Mouse (Mus musculus): ENCODE results near the gene Parn. TPM values are rescaled to one million over a fixed set of nuclear protein-coding genes. Genes with fewer than 3 reads are reported as not detected.

Parn gene
- polyA plus RNA-seq, 1 experiment from 2014 or later, result 41.7 TPM

Other genes with a start within 250 kb of the Parn start
- 39.4 and 40.5 TPM in 2 replicates for gene Bfar, start 3.7 kb upstream of the Parn start, polyA plus RNA-seq (2015; fragmentation: Nextera tagmentation; extraction: Ambion mirVana)
- 8.5 TPM in 2 replicates for gene 3110001I22Rik, start 3.8 kb upstream of the Parn start, polyA plus RNA-seq (2015; fragmentation: Nextera tagmentation; extraction: Ambion mirVana)
- gene Pla2g10, start 62.8 kb upstream of the Parn start, polyA plus RNA-seq (2015; fragmentation: Nextera tagmentation; extraction: Ambion mirVana), result 0.67 and 1.1 TPM in 2 replicates
- gene Rrn3, start 112.5 kb upstream of the Parn start, polyA plus RNA-seq (2015; fragmentation: Nextera tagmentation; extraction: Ambion mirVana), result 48.8 and 51.5 TPM in 2 replicates
- 150 and 155 TPM in 2 replicates for gene Ntan1, start 150.7 kb upstream of the Parn start, polyA plus RNA-seq (2015; fragmentation: Nextera tagmentation; extraction: Ambion mirVana)
- 36.3 and 38.5 TPM in 2 replicates for gene Pdxdc1, start 235.0 kb upstream of the Parn start, polyA plus RNA-seq (2015; fragmentation: Nextera tagmentation; extraction: Ambion mirVana)
- 0.79 and 1.3 TPM in 2 replicates for gene Mpv17l, start 235.0 kb upstream of the Parn start, polyA plus RNA-seq (2015; fragmentation: Nextera tagmentation; extraction: Ambion mirVana)